In genomic region chr3:143100810-143101645, GRCm38 (mm10) we compare ENCODE assay signal across 7 mouse cellular contexts.
DNase-seq lines count a peak whose midpoint lies in the region; ATAC-seq and TF ChIP-seq lines count a peak whose summit lies in the region.

No protein-coding gene starts in this region.

- no peaks in the 10 kb centered on the region for H3K27me3 ChIP-seq in heart, postnatal 0 days (ENCODE audit: control insufficient read depth, insufficient read depth, low read length)
- peaks cover 12% of the 10 kb centered on the region; the same call in 1 of the 2 replicates for H3K27me3 ChIP-seq in limb, embryonic 12.5 days

- WGBS in lung, adult 2 months, result 4% methylated on average over 59 of the region's 59 CpGs
- WGBS in heart, postnatal 0 days, result 5% methylated on average over 47 of the region's 59 CpGs
- WGBS in limb, embryonic 12.5 days, result 3% methylated on average over 50 of the region's 59 CpGs

- TF ChIP-seq POLR2A in lung, adult 2 months (IDR thresholded peaks at IDR 0.05; ENCODE audit: borderline replicate concordance, extremely low read depth, low read depth, low read length), result no peak

- no peak overlapping the region for H3K27ac ChIP-seq in heart, postnatal 0 days (ENCODE audit: low read depth)
- no peak overlapping the region for H3K27ac ChIP-seq in limb, embryonic 12.5 days

- ATAC-seq in heart, postnatal 0 days (ENCODE audit: insufficient read depth, low read depth), result peak; percentile 27; the same call in 1 of the 2 replicates
- ATAC-seq in limb, embryonic 12.5 days (ENCODE audit: insufficient number of reproducible peaks, insufficient read depth, low FRiP score, low TSS enrichment, low read depth), result no peak

- H3K4me3 ChIP-seq in lung, adult 2 months (replicated peaks; ENCODE audit: extremely low read depth, low read depth, low read length), result peak overlapping the region; percentile 32
- peak overlapping the region; percentile 45 for H3K4me3 ChIP-seq in heart, postnatal 0 days (ENCODE audit: low read depth, low read length)
- peak overlapping the region; percentile 51 for H3K4me3 ChIP-seq in limb, embryonic 12.5 days (replicated peaks)

- no peak for TF ChIP-seq CTCF in lung, adult 2 months (IDR thresholded peaks at IDR 0.05; ENCODE audit: insufficient read depth, low read length)
- TF ChIP-seq CTCF in heart, postnatal 0 days (IDR thresholded peaks at IDR 0.05; ENCODE audit: low read depth), result no peak

- no peaks in the 10 kb centered on the region for H3K9me3 ChIP-seq in heart, postnatal 0 days (replicated peaks; ENCODE audit: control insufficient read depth, low read length)
- H3K9me3 ChIP-seq in limb, embryonic 12.5 days, result no peaks in the 10 kb centered on the region

- no peak for TF ChIP-seq EP300 in heart, postnatal 0 days (IDR thresholded peaks at IDR 0.05; ENCODE audit: low read depth)

- peak overlapping the region; percentile 55 for H3K9ac ChIP-seq in heart, postnatal 0 days (replicated peaks; ENCODE audit: low read depth, low read length)
- H3K9ac ChIP-seq in limb, embryonic 12.5 days (replicated peaks), result peak overlapping the region; percentile 61

- no peaks in the 10 kb centered on the region; the same call in 1 of the 2 replicates for H3K4me1 ChIP-seq in lung, adult 2 months (ENCODE audit: control insufficient read depth, insufficient read depth, low read length)
- H3K4me1 ChIP-seq in heart, postnatal 0 days (ENCODE audit: control insufficient read depth, insufficient read depth), result 0 out of 2 replicates have a peak, but pooled peaks cover 4% of the 10 kb centered on the region
- peaks cover 38% of the 10 kb centered on the region for H3K4me1 ChIP-seq in limb, embryonic 12.5 days (replicated peaks)

- peak overlapping the region; percentile 64 for H3K4me2 ChIP-seq in heart, postnatal 0 days (ENCODE audit: low read depth, low read length)
- H3K4me2 ChIP-seq in limb, embryonic 12.5 days, result peak overlapping the region; percentile 86

- DNase-seq in lung, adult 2 months, result peak; percentile 11
- DNase-seq in lung, postnatal 25 days (ENCODE audit: low spot score), result no peak
- peak; percentile 78 for DNase-seq in embryo, embryonic 11 days
- DNase-seq in heart, postnatal 0 days (ENCODE audit: low spot score), result no peak
- peak; percentile 51 for DNase-seq in neural tube, embryonic 10.5 days (ENCODE audit: extremely low spot score, low spot score)
- no peak for DNase-seq in spleen, adult 18-20 months

- no peaks in the 10 kb centered on the region for H3K36me3 ChIP-seq in heart, postnatal 0 days (replicated peaks; ENCODE audit: control insufficient read depth, insufficient read depth, low read length)
- no peaks in the 10 kb centered on the region for H3K36me3 ChIP-seq in limb, embryonic 12.5 days

Comparison
In these comparisons a context has a peak if more than half of its experiments do, and no peak if none do; other contexts are left out.
1. DNase-seq: peak in lung, adult 2 months (single experiment), embryo, embryonic 11 days (single experiment) and neural tube, embryonic 10.5 days (single experiment); none in lung, postnatal 25 days (single experiment), heart, postnatal 0 days (single experiment) and spleen, adult 18-20 months (0 of 2).
2. Peak in every context shown above with its lines, with median percentiles within 50 percentile points of each other: H3K4me3 ChIP-seq.